Mouse (Mus musculus): ENCODE data around the gene Rnf115. TPM values are rescaled to one million over a fixed set of nuclear protein-coding genes. Genes with fewer than 3 reads are reported as not detected.
A peak's percentile ranks its signal among the peaks of the same experiment; 100 is the strongest.

Gene Rnf115
- 59.6 and 63.4 TPM in 2 replicates for total RNA-seq (2014; rRNA removed)
- 71.8 and 76.5 TPM in 2 replicates for polyA plus RNA-seq (2015; fragmentation: Nextera tagmentation; extraction: Ambion mirVana)

- no peaks in the 10 kb centered on the region for H3K27me3 ChIP-seq (ENCODE audit: insufficient read depth, low read length)
- no peak for TF ChIP-seq CTCF (IDR thresholded peaks at IDR 0.05)
- peak within 1 kb of the TSS; percentile 63 for H3K4me2 ChIP-seq (ENCODE audit: low read depth, low read length, poor library complexity, severe bottlenecking)
- under 1% methylated on average over 49 of the region's 52 CpGs for WGBS
- H3K27ac ChIP-seq (ENCODE audit: low read depth, low read length), result peak within 1 kb of the TSS; percentile 88
- H3K9ac ChIP-seq (replicated peaks; ENCODE audit: low read length, poor library complexity, severe bottlenecking), result peak within 1 kb of the TSS; percentile 79
- peak; percentile 95 for DNase-seq (ENCODE audit: low spot score)
- peaks cover 5% of the 10 kb centered on the region; the same call in 1 of the 2 replicates for H3K4me1 ChIP-seq (ENCODE audit: insufficient read depth, low read length)
- peak within 1 kb of the TSS; percentile 69 for H3K4me3 ChIP-seq (ENCODE audit: low read depth, low read length)
- ATAC-seq (ENCODE audit: low FRiP score), result peak; percentile 95
- H3K36me3 ChIP-seq (ENCODE audit: insufficient read depth, low read length), result peaks cover 12% of the 10 kb centered on the region
- H3K9me3 ChIP-seq (ENCODE audit: low read length), result no peaks in the 10 kb centered on the region
These were observed at the start of gene Rnf115, which contains the start of gene Polr3c for GRCm38 (mm10) chr3:96727343-96727827. TSS of gene Rnf115 (plus strand) at chr3:96727664. TSS of gene Polr3c (minus strand) at chr3:96727628.

GRCm38 (mm10) chr3:96678456-96678855, 49.0 kb upstream of the Rnf115 start:
- no peak overlapping the region for H3K9ac ChIP-seq (replicated peaks; ENCODE audit: low read length, poor library complexity, severe bottlenecking)
- H3K4me2 ChIP-seq (ENCODE audit: low read depth, low read length, poor library complexity, severe bottlenecking), result no peak overlapping the region
- H3K27me3 ChIP-seq (ENCODE audit: insufficient read depth, low read length), result no peaks in the 10 kb centered on the region
- no peak overlapping the region for H3K4me3 ChIP-seq (ENCODE audit: low read depth, low read length)
- H3K9me3 ChIP-seq (ENCODE audit: low read length), result no peaks in the 10 kb centered on the region
- TF ChIP-seq CTCF (IDR thresholded peaks at IDR 0.05), result no peak
- WGBS, result 66% methylated on average over 7 of the region's 7 CpGs
- no peak overlapping the region for H3K27ac ChIP-seq (ENCODE audit: low read depth, low read length)
- no peaks in the 10 kb centered on the region for H3K4me1 ChIP-seq (ENCODE audit: insufficient read depth, low read length)
- H3K36me3 ChIP-seq (ENCODE audit: insufficient read depth, low read length), result no peaks in the 10 kb centered on the region
- no peak for ATAC-seq (ENCODE audit: low FRiP score)
- DNase-seq (ENCODE audit: low spot score), result no peak

DNA sequence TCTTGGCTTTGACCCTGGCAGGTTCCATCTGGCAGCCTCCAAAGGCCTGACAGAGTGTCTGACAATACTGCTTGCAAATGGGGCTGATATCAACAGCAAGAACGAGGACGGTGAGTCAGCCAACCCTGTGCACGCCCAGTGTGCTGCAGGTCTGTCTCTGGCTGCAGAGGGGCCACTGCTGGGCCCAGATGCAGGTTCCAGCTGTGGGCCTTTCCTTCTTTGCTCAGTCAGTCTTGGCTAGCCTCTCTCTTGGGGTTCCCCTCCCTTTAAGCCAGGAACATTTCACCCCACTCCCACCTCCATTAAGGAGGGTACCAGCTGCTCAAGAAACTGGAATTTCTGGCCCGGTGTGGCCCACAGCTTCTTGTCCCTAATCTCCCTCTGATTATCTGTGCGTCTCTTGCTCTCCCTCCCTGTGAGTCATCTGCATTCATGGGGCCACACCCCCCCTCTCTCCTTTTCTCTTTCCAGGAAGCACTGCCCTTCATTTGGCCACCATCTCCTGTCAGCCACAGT, 48.2 kb upstream of the Rnf115 start:
- no peak overlapping the region for H3K27ac ChIP-seq (ENCODE audit: low read depth, low read length)
- H3K9ac ChIP-seq (replicated peaks; ENCODE audit: low read length, poor library complexity, severe bottlenecking), result no peak overlapping the region
- H3K27me3 ChIP-seq (ENCODE audit: insufficient read depth, low read length), result no peaks in the 10 kb centered on the region
- DNase-seq (ENCODE audit: low spot score) (no peak), ATAC-seq (ENCODE audit: low FRiP score) (no peak)
- no peak overlapping the region for H3K4me2 ChIP-seq (ENCODE audit: low read depth, low read length, poor library complexity, severe bottlenecking)
- H3K4me1 ChIP-seq (ENCODE audit: insufficient read depth, low read length), result no peaks in the 10 kb centered on the region
- no peak for TF ChIP-seq CTCF (IDR thresholded peaks at IDR 0.05)
- no peaks in the 10 kb centered on the region for H3K9me3 ChIP-seq (ENCODE audit: low read length)
- no peaks in the 10 kb centered on the region for H3K36me3 ChIP-seq (ENCODE audit: insufficient read depth, low read length)
- 33% methylated on average over 5 of the region's 5 CpGs for WGBS
- no peak overlapping the region for H3K4me3 ChIP-seq (ENCODE audit: low read depth, low read length)

- peak; percentile 46 for DNase-seq (ENCODE audit: low spot score)
- peaks cover 5% of the 10 kb centered on the region; the same call in 1 of the 2 replicates for H3K27me3 ChIP-seq (ENCODE audit: insufficient read depth, low read length)
- no peaks in the 10 kb centered on the region for H3K4me1 ChIP-seq (ENCODE audit: insufficient read depth, low read length)
- no peaks in the 10 kb centered on the region for H3K36me3 ChIP-seq (ENCODE audit: insufficient read depth, low read length)
- peak; percentile 42; the same call in 1 of the 2 replicates for ATAC-seq (ENCODE audit: low FRiP score)
- no peak overlapping the region for H3K9ac ChIP-seq (replicated peaks; ENCODE audit: low read length, poor library complexity, severe bottlenecking)
- no peak overlapping the region for H3K4me3 ChIP-seq (ENCODE audit: low read depth, low read length)
- 0 out of 2 replicates have a peak overlapping the region, but pooled peaks have one; percentile 12 for H3K27ac ChIP-seq (ENCODE audit: low read depth, low read length)
- WGBS, result 15% methylated on average over 12 of the region's 12 CpGs
- no peak for TF ChIP-seq CTCF (IDR thresholded peaks at IDR 0.05)
- H3K4me2 ChIP-seq (ENCODE audit: low read depth, low read length, poor library complexity, severe bottlenecking), result no peak overlapping the region
- no peaks in the 10 kb centered on the region for H3K9me3 ChIP-seq (ENCODE audit: low read length)
These were observed 47.1 kb upstream of the Rnf115 start for GRCm38 (mm10) chr3:96680269-96680956.

DNA sequence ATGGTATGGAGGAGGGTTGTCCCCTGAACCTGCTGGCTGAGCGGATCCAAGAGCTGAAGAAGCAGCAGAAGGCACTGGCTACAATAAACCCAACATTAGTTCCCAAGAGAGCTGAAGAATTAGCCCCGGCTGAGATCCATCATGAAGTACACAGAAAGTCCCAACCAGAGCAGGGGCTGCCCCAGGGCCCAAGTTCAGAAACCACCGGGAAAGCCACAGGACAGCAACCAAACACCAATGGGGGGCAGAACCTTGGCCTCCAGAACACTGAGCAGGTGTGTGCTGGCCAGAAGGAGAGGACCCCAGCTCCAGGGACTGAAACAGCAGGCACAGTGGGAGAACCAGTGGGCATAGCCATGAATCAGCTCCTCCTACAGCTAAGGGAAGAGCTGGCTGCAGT, 44.0 kb upstream of the Rnf115 start:
- Histone ChIP-seq H3K36me3 (ENCODE audit: insufficient read depth, low read length) (no peaks in the 10 kb centered on the region), H3K9ac (replicated peaks; ENCODE audit: low read length, poor library complexity, severe bottlenecking) (no peak overlapping the region), H3K4me3 (ENCODE audit: low read depth, low read length) (no peak overlapping the region), H3K27me3 (ENCODE audit: insufficient read depth, low read length) (peaks cover 5% of the 10 kb centered on the region; the same call in 1 of the 2 replicates), H3K27ac (ENCODE audit: low read depth, low read length) (no peak overlapping the region), H3K9me3 (ENCODE audit: low read length) (no peaks in the 10 kb centered on the region), H3K4me2 (ENCODE audit: low read depth, low read length, poor library complexity, severe bottlenecking) (no peak overlapping the region), H3K4me1 (ENCODE audit: insufficient read depth, low read length) (no peaks in the 10 kb centered on the region)
- 88% methylated on average over 3 of the region's 3 CpGs for WGBS
- DNase-seq (ENCODE audit: low spot score), result no peak
- TF ChIP-seq CTCF (IDR thresholded peaks at IDR 0.05), result no peak
- no peak for ATAC-seq (ENCODE audit: low FRiP score)
